Mouse (Mus musculus) neural tube, embryonic 14.5 days (tissue): Measurements from ENCODE around the gene Stx7. TPM values are rescaled to one million over a fixed set of nuclear protein-coding genes. Genes with fewer than 3 reads are reported as not detected.
A peak's percentile ranks its signal among the peaks of the same experiment; 100 is the strongest.
"Not testable (repeated sequence)": the region's sequence is repeated elsewhere in the genome, so short reads cannot be mapped to it uniquely, and the experiment has no call there.

Experiments used
- ATAC-seq: fragments of 200-750 bp; cut with Nextera tagmentation; 2 replicates; pipeline ENCODE4 v1.8.0; 2017; ENCODE audit warnings: low read depth, mild to moderate bottlenecking, moderate TSS enrichment, moderate library complexity
- H3K27ac ChIP-seq: fragments of 300-500 bp; sonication (generic); 2 replicates; pipeline ENCODE4 v1.5.1; 2014; ENCODE audit warnings: low read depth, mild to moderate bottlenecking, control low read depth, low read length, moderate library complexity, mixed read lengths
- H3K27me3 ChIP-seq: fragments of 300-500 bp; sonication (generic); 2 replicates; pipeline ENCODE4 v1.6.1; 2014; ENCODE audit warnings: low read length; ENCODE audit not compliant: control insufficient read depth, insufficient read depth
- H3K36me3 ChIP-seq: fragments of 300-500 bp; sonication (generic); 2 replicates; pipeline ENCODE4 v1.6.1; 2014; ENCODE audit warnings: low read length, mixed read lengths; ENCODE audit not compliant: control insufficient read depth, insufficient read depth
- H3K4me1 ChIP-seq: fragments of 300-500 bp; sonication (generic); 2 replicates; pipeline ENCODE4 v1.6.1; 2014; ENCODE audit warnings: low read length; ENCODE audit not compliant: control insufficient read depth, insufficient read depth
- H3K4me2 ChIP-seq: fragments of 300-500 bp; sonication (generic); 2 replicates; pipeline ENCODE4 v1.6.1; 2014; ENCODE audit warnings: mild to moderate bottlenecking, low read depth, low read length, control low read depth
- H3K4me3 ChIP-seq: fragments of 300-500 bp; sonication (generic); 2 replicates; pipeline ENCODE4 v1.5.1; 2014; ENCODE audit warnings: low read depth, low read length, control low read depth, mixed read lengths
- H3K9ac ChIP-seq: fragments of 300-500 bp; sonication (generic); replicated peaks from 2 replicates; pipeline ENCODE4 v1.6.1; 2014; ENCODE audit warnings: low read depth, mild to moderate bottlenecking, control low read depth, low read length, mixed read lengths
- H3K9me3 ChIP-seq: fragments of 300-500 bp; sonication (generic); 2 replicates; pipeline ENCODE4 v1.6.1; 2016; ENCODE audit warnings: low read length; ENCODE audit not compliant: control insufficient read depth
- WGBS: fragments of 180-500 bp; shearing (Covaris S2); extraction: QIAGEN DNeasy Blood & Tissue Kit; methylation state at CpG from one replicate; pipeline ENCODE4 v1.1.7; 2014; 5-methylcytosine and 5-hydroxymethylcytosine counted together
- polyA plus RNA-seq: library from polyadenylated mRNA; unstranded; fragments of >200 nt; fragmentation: Nextera tagmentation; extraction: Ambion mirVana; gene quantifications from 2 replicates; pipeline ENCODE4 v1.2.1, GENCODE M21; 2014

Gene Stx7
- polyA plus RNA-seq = 310 and 368 TPM in 2 replicates

GRCm38 (mm10) chr10:24149135-24149781 is at the start of gene Stx7:
Stx7 (plus strand) TSS chr10:24149302.
- H3K4me2 ChIP-seq = peak within 1 kb of the TSS; percentile 62
- H3K9ac ChIP-seq = peak within 1 kb of the TSS; percentile 86
- peak within 1 kb of the TSS; percentile 52 for H3K27ac ChIP-seq
- peaks cover 9% of the 10 kb centered on the region for H3K4me1 ChIP-seq
- H3K4me3 ChIP-seq = peak within 1 kb of the TSS; percentile 69
- no peaks in the 10 kb centered on the region for H3K9me3 ChIP-seq
- 1% methylated on average over 43 of the region's 45 CpGs for WGBS
- H3K27me3 ChIP-seq = no peaks in the 10 kb centered on the region
- H3K36me3 ChIP-seq = no peaks in the 10 kb centered on the region
- peak; percentile 99 for ATAC-seq

- H3K9me3 ChIP-seq, H3K4me2 ChIP-seq, H3K9ac ChIP-seq, H3K4me1 ChIP-seq, H3K36me3 ChIP-seq, H3K27ac ChIP-seq, ATAC-seq, H3K4me3 ChIP-seq, H3K27me3 ChIP-seq: not testable (repeated sequence)
- WGBS = 81% methylated on average over 1 of the region's 3 CpGs
These were observed 47.3 kb upstream of the Stx7 start, which contains the start of gene Taar8c for GRCm38 (mm10) chr10:24101812-24102211. Taar8c (minus strand) TSS chr10:24101912.

- H3K4me1 ChIP-seq, H3K9ac ChIP-seq, H3K9me3 ChIP-seq, H3K4me3 ChIP-seq, H3K36me3 ChIP-seq, H3K27me3 ChIP-seq, H3K27ac ChIP-seq, H3K4me2 ChIP-seq, ATAC-seq: not testable (repeated sequence)
- WGBS = 70% methylated on average over 1 of the region's 1 CpGs
These were observed 45.8 kb upstream of the Stx7 start for GRCm38 (mm10) chr10:24103299-24103698.

- no peaks in the 10 kb centered on the region for H3K27me3 ChIP-seq
- H3K9ac ChIP-seq = no peak overlapping the region
- no peaks in the 10 kb centered on the region for H3K36me3 ChIP-seq
- H3K4me3 ChIP-seq = no peak overlapping the region
- H3K9me3 ChIP-seq = no peaks in the 10 kb centered on the region
- WGBS = 70% methylated on average over 5 of the region's 5 CpGs
- no peak overlapping the region for H3K4me2 ChIP-seq
- no peak overlapping the region for H3K27ac ChIP-seq
- no peak for ATAC-seq
- H3K4me1 ChIP-seq = no peaks in the 10 kb centered on the region
These were observed 41.4 kb upstream of the Stx7 start for GRCm38 (mm10) chr10:24107747-24108146.

- Histone ChIP-seq H3K27me3 (no peaks in the 10 kb centered on the region), H3K4me1 (no peaks in the 10 kb centered on the region), H3K9ac (no peak overlapping the region), H3K9me3 (no peaks in the 10 kb centered on the region), H3K36me3 (no peaks in the 10 kb centered on the region), H3K4me3 (no peak overlapping the region), H3K4me2 (no peak overlapping the region), H3K27ac (no peak overlapping the region)
- WGBS = 52% methylated on average over 3 of the region's 3 CpGs
- ATAC-seq = no peak
These were observed 40.9 kb upstream of the Stx7 start for GRCm38 (mm10) chr10:24108236-24108635.

- WGBS = 88% methylated on average over 8 of the region's 8 CpGs
- not testable (repeated sequence) for H3K4me2 ChIP-seq, H3K27ac ChIP-seq, H3K36me3 ChIP-seq, H3K4me3 ChIP-seq, H3K9ac ChIP-seq, H3K9me3 ChIP-seq, ATAC-seq, H3K27me3 ChIP-seq, H3K4me1 ChIP-seq
These were observed 39.7 kb upstream of the Stx7 start, which contains the start of gene Taar9 for GRCm38 (mm10) chr10:24109434-24109833. Taar9 (minus strand) TSS chr10:24109534.

GRCm38 (mm10) chr10:24111116-24111778 is 37.9 kb upstream of the Stx7 start:
- no peak for ATAC-seq
- Histone ChIP-seq H3K27ac (no peak overlapping the region), H3K36me3 (no peaks in the 10 kb centered on the region), H3K9me3 (no peaks in the 10 kb centered on the region), H3K4me1 (no peaks in the 10 kb centered on the region), H3K4me3 (no peak overlapping the region), H3K27me3 (no peaks in the 10 kb centered on the region), H3K9ac (no peak overlapping the region), H3K4me2 (no peak overlapping the region)
- 56% methylated on average over 6 of the region's 6 CpGs for WGBS

- Histone ChIP-seq H3K27ac (no peak overlapping the region), H3K36me3 (no peaks in the 10 kb centered on the region), H3K9ac (no peak overlapping the region), H3K9me3 (no peaks in the 10 kb centered on the region), H3K4me3 (no peak overlapping the region), H3K4me2 (no peak overlapping the region), H3K4me1 (no peaks in the 10 kb centered on the region), H3K27me3 (no peaks in the 10 kb centered on the region)
- 26% methylated on average over 9 of the region's 9 CpGs for WGBS
- peak; percentile 90 for ATAC-seq
These were observed 17.4 kb upstream of the Stx7 start for GRCm38 (mm10) chr10:24131451-24132262.

GRCm38 (mm10) chr10:24132273-24132672 is 16.8 kb upstream of the Stx7 start:
- 22% methylated on average over 5 of the region's 5 CpGs for WGBS
- Histone ChIP-seq H3K27me3 (no peaks in the 10 kb centered on the region), H3K9me3 (no peaks in the 10 kb centered on the region), H3K4me1 (no peaks in the 10 kb centered on the region), H3K27ac (no peak overlapping the region), H3K36me3 (no peaks in the 10 kb centered on the region), H3K4me2 (no peak overlapping the region), H3K9ac (no peak overlapping the region), H3K4me3 (no peak overlapping the region)
- ATAC-seq = no peak
